Mouse (Mus musculus) liver, embryonic 16.5 days (tissue): Measurements from ENCODE around the gene Sh3bgr. TPM values are rescaled to one million over a fixed set of nuclear protein-coding genes. Genes with fewer than 3 reads are reported as not detected.

Source experiments
- ATAC-seq: fragments of 200-750 bp; cut with Nextera tagmentation; 2 replicates; pipeline ENCODE4 v1.8.0; 2017; ENCODE audit warnings: low read depth, mild to moderate bottlenecking, moderate number of reproducible peaks, moderate library complexity
- H3K27ac ChIP-seq: fragments of 300-500 bp; sonication (generic); 2 replicates; pipeline ENCODE4 v1.5.1; 2014; ENCODE audit warnings: mild to moderate bottlenecking, low read length
- H3K27me3 ChIP-seq: fragments of 300-500 bp; sonication (generic); 2 replicates; pipeline ENCODE4 v1.6.1; 2014; ENCODE audit warnings: low read depth, low read length, mixed read lengths; ENCODE audit not compliant: control insufficient read depth, insufficient read depth
- H3K36me3 ChIP-seq: fragments of 300-500 bp; sonication (generic); 2 replicates; pipeline ENCODE4 v1.6.1; 2014; ENCODE audit warnings: mild to moderate bottlenecking; ENCODE audit not compliant: control insufficient read depth, insufficient read depth
- H3K4me1 ChIP-seq: fragments of 300-500 bp; sonication (generic); 2 replicates; pipeline ENCODE4 v1.6.1; 2014; ENCODE audit warnings: low read depth, low read length, mixed read lengths; ENCODE audit not compliant: control insufficient read depth
- H3K4me2 ChIP-seq: fragments of 300-500 bp; sonication (generic); 2 replicates; pipeline ENCODE4 v1.6.1; 2014; ENCODE audit warnings: low read depth, low read length, mixed read lengths
- H3K4me3 ChIP-seq: fragments of 300-500 bp; sonication (generic); 2 replicates; pipeline ENCODE4 v1.5.1; 2014; ENCODE audit warnings: low read depth, mild to moderate bottlenecking, low read length
- H3K9ac ChIP-seq: fragments of 300-500 bp; sonication (generic); 2 replicates; pipeline ENCODE4 v1.6.1; 2014; ENCODE audit warnings: low read depth, low read length
- H3K9me3 ChIP-seq: fragments of 300-500 bp; sonication (generic); replicated peaks from 2 replicates; pipeline ENCODE4 v1.6.1; 2016; ENCODE audit warnings: low read length; ENCODE audit not compliant: control insufficient read depth
- WGBS: fragments of 180-500 bp; shearing (Covaris S2); extraction: QIAGEN DNeasy Blood & Tissue Kit; methylation state at CpG from one replicate; pipeline ENCODE4 v1.1.7; 2014; ENCODE audit not compliant: insufficient replicate concordance; 5-methylcytosine and 5-hydroxymethylcytosine counted together
- polyA plus RNA-seq: library from polyadenylated mRNA; unstranded; fragments of >200 nt; fragmentation: Nextera tagmentation; extraction: Ambion mirVana; gene quantifications from 2 replicates; pipeline ENCODE4 v1.2.1, GENCODE M21; 2015

Sh3bgr gene
- polyA plus RNA-seq, 1 experiment from 2014 or later = 1.3 TPM

DNA sequence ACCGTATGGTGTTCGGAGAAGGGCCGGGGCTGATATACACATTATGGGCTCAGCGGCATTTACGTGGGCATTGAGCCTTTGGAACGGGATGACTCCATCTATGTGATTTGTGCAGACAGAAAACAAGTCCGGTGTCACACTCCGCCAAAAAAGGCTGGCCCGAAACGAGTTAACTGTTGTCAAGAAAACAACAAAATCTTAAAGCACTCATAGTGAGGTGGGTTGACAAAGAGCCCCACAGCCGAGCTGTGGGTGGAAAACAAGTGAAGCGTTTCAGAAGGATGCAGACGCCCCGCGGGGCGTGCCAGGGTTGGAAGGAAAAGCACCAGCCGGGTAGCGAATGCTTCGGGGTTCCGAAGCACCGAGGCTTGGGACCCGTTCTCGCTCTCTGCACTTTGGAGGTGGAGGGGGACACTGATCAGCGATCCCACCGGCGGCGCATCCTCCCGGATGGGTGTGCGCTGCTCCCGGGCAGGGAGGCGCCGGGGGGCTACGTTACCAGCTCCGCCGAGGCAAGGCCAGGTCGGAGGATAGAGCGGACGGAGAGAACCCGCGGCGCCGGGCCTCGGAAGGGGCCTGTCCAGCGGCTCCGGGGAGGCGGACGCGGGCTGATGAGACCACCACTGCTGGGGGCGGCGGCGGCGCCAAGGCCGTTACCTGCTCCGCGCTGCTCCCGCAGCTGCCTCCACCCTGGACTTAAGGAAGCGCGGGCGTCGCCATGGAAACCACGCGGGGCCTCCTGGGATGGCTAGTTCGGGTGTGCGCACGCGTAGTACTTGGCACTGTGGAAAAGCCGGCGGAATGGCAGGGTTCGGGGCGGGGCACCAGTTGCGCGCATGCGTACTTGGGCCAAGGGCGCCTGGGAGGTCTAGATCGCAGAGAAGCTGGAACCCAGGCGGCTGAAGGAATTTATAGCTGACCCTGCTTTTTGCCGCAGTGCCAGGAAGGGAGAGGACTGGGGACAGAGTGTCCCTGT lies 8.4 kb upstream of the Sh3bgr start, which contains the start of gene Lca5l:
TSS of gene Lca5l (minus strand) at position 741 of the 976 bp plus-strand sequence.
- no peaks in the 10 kb centered on the region; the same call in 1 of the 2 replicates for H3K4me1 ChIP-seq
- peak within 1 kb of the TSS; percentile 72 for H3K4me3 ChIP-seq
- peak within 1 kb of the TSS; percentile 91 for H3K4me2 ChIP-seq
- H3K36me3 ChIP-seq = no peaks in the 10 kb centered on the region
- no peaks in the 10 kb centered on the region for H3K9me3 ChIP-seq
- H3K9ac ChIP-seq = peak within 1 kb of the TSS; percentile 58; the same call in 1 of the 2 replicates
- ATAC-seq = peak; percentile 98
- peaks cover 11% of the 10 kb centered on the region for H3K27me3 ChIP-seq
- 1% methylated on average over 77 of the region's 77 CpGs for WGBS
- H3K27ac ChIP-seq = no peak within 1 kb of the TSS

- Histone ChIP-seq H3K9me3 (no peaks in the 10 kb centered on the region), H3K27ac (no peak overlapping the region), H3K4me3 (peak overlapping the region; percentile 20; the same call in 1 of the 2 replicates), H3K4me2 (peak overlapping the region; percentile 41), H3K4me1 (no peaks in the 10 kb centered on the region; the same call in 1 of the 2 replicates), H3K36me3 (no peaks in the 10 kb centered on the region), H3K27me3 (no peaks in the 10 kb centered on the region), H3K9ac (no peak overlapping the region; the same call in 1 of the 2 replicates)
- WGBS = 46% methylated on average over 9 of the region's 9 CpGs
- ATAC-seq = no peak
These were observed 415 bp downstream of the Sh3bgr start for GRCm38 (mm10) chr16:96200702-96201028.

GRCm38 (mm10) chr16:96201485-96202232 lies 1.4 kb downstream of the Sh3bgr start:
- Histone ChIP-seq H3K4me3 (no peak overlapping the region), H3K9ac (no peak overlapping the region), H3K4me2 (no peak overlapping the region), H3K9me3 (no peaks in the 10 kb centered on the region), H3K4me1 (no peaks in the 10 kb centered on the region; the same call in 1 of the 2 replicates), H3K27ac (no peak overlapping the region), H3K27me3 (no peaks in the 10 kb centered on the region), H3K36me3 (no peaks in the 10 kb centered on the region)
- no peak for ATAC-seq
- 57% methylated on average over 11 of the region's 11 CpGs for WGBS

- Histone ChIP-seq H3K27ac (no peak overlapping the region), H3K9ac (no peak overlapping the region), H3K4me1 (no peaks in the 10 kb centered on the region), H3K27me3 (no peaks in the 10 kb centered on the region), H3K4me2 (no peak overlapping the region), H3K36me3 (no peaks in the 10 kb centered on the region), H3K4me3 (no peak overlapping the region), H3K9me3 (no peaks in the 10 kb centered on the region)
- ATAC-seq = no peak
- WGBS = 68% methylated on average over 10 of the region's 10 CpGs
These were observed 9.5 kb downstream of the Sh3bgr start for GRCm38 (mm10) chr16:96209789-96210188.

DNA sequence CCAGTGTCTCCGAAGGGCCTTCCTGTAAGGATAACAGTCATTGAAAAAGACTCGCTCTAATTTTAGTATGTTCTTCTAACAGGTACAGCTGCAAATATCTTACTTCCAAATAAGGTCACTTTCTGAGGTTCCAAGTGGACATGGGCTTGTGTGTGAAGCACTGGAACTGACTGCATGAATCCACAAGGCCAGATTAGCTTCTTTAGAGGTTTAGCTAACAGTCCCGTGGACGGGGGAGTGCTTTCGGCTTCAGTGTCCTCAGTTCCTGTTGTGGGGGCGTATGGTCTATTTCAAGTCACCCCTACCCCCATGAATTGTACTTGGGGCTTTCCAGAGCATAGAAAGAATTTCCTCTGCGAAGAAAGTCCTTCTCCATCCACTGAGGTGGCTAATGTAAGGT lies 10.6 kb downstream of the Sh3bgr start:
- H3K27ac ChIP-seq = no peak overlapping the region
- H3K4me2 ChIP-seq = no peak overlapping the region
- H3K4me3 ChIP-seq = no peak overlapping the region
- no peaks in the 10 kb centered on the region for H3K27me3 ChIP-seq
- no peak for ATAC-seq
- 60% methylated on average over 7 of the region's 7 CpGs for WGBS
- H3K9me3 ChIP-seq = no peaks in the 10 kb centered on the region
- no peaks in the 10 kb centered on the region for H3K4me1 ChIP-seq
- no peaks in the 10 kb centered on the region for H3K36me3 ChIP-seq
- no peak overlapping the region for H3K9ac ChIP-seq

- no peak overlapping the region for H3K4me2 ChIP-seq
- WGBS = 79% methylated on average over 4 of the region's 4 CpGs
- no peaks in the 10 kb centered on the region for H3K9me3 ChIP-seq
- no peak overlapping the region for H3K4me3 ChIP-seq
- H3K27ac ChIP-seq = no peak overlapping the region
- H3K27me3 ChIP-seq = no peaks in the 10 kb centered on the region
- ATAC-seq = no peak
- no peaks in the 10 kb centered on the region for H3K36me3 ChIP-seq
- H3K9ac ChIP-seq = no peak overlapping the region
- H3K4me1 ChIP-seq = no peaks in the 10 kb centered on the region
These were observed 12.8 kb downstream of the Sh3bgr start for GRCm38 (mm10) chr16:96213027-96213426.

DNA sequence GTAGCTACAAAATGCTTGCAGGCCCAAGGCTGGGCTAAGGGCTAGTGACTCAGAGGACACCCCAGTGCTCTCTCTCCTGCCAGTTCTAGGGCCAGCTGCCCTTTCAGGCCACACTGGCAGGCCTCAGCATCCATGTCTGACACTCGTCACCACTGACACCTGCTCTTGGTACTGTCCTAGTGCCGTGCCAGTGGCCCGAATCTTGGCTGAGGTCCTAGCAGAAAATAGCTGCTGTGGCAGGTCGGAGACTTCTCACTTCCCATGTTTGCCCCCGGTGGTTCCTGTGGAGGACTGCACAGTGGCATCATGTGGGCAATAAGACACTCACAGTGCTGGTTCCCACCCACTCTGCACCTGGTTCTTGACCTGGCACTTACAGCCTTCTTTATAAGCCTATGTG lies 21.2 kb downstream of the Sh3bgr start:
- Histone ChIP-seq H3K27me3 (no peaks in the 10 kb centered on the region), H3K4me1 (no peaks in the 10 kb centered on the region), H3K4me2 (no peak overlapping the region), H3K27ac (no peak overlapping the region), H3K36me3 (no peaks in the 10 kb centered on the region), H3K9me3 (no peaks in the 10 kb centered on the region), H3K9ac (no peak overlapping the region), H3K4me3 (no peak overlapping the region)
- ATAC-seq = no peak
- 58% methylated on average over 5 of the region's 5 CpGs for WGBS

DNA sequence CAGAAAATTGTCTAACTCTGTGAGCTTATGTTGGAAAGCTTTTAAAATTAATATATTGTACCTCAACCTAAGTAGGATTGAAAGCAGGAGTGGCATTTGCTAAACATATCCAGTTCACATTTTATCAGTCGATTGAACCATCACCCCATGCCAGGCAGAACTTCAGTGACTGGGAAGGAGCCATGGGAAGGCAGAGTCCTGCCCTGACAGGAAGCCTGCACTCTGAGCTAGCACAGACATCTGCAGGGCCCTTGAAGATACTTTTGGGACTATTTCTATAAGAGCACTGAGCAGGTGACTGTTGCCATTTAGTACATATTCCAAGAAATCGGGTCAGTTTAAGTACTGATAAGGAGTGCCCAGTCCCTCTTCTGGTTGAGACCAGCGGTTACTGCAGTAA lies 21.7 kb downstream of the Sh3bgr start:
- Histone ChIP-seq H3K36me3 (no peaks in the 10 kb centered on the region), H3K27me3 (no peaks in the 10 kb centered on the region), H3K4me3 (no peak overlapping the region), H3K4me1 (no peaks in the 10 kb centered on the region), H3K9ac (no peak overlapping the region), H3K4me2 (no peak overlapping the region), H3K9me3 (no peaks in the 10 kb centered on the region), H3K27ac (no peak overlapping the region)
- 59% methylated on average over 3 of the region's 3 CpGs for WGBS
- ATAC-seq = no peak

- ATAC-seq = no peak
- H3K9ac ChIP-seq = no peak overlapping the region
- no peaks in the 10 kb centered on the region for H3K9me3 ChIP-seq
- no peak overlapping the region for H3K27ac ChIP-seq
- H3K36me3 ChIP-seq = no peaks in the 10 kb centered on the region
- H3K4me3 ChIP-seq = no peak overlapping the region
- H3K4me1 ChIP-seq = no peaks in the 10 kb centered on the region
- WGBS = 52% methylated on average over 1 of the region's 1 CpGs
- no peaks in the 10 kb centered on the region for H3K27me3 ChIP-seq
- no peak overlapping the region for H3K4me2 ChIP-seq
These were observed 22.2 kb downstream of the Sh3bgr start for GRCm38 (mm10) chr16:96222452-96222851.
